Mouse (Mus musculus): ENCODE measurements around the gene Gm13128.
"Not testable (repeated sequence)": the region's sequence is repeated elsewhere in the genome, so short reads cannot be mapped to it uniquely, and the experiment has no call there.

The Gm13128 gene

DNA sequence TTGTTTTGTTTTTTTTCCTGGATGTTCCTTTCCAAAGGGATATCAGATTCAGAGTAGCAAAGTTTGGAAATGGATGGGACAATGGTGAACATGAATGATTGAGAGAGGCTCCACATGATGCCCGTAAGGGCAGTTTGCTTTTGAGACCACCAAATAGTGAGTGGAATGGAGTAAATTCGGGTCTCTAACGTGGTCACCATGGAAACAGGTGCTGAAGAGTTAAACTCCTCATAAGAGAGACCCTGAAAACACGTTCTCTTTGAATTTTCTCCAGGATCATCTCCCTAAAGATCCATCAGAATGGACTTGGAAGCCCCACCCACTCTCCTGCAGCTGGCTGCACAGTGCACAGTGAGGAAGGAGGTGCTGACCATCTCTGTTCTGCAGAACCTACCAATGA, at the start of gene Gm13128:
Gene Gm13128 (plus strand): TSS at position 301 of the 400 bp plus-strand sequence.
- DNase-seq, result not testable (repeated sequence)

DNA sequence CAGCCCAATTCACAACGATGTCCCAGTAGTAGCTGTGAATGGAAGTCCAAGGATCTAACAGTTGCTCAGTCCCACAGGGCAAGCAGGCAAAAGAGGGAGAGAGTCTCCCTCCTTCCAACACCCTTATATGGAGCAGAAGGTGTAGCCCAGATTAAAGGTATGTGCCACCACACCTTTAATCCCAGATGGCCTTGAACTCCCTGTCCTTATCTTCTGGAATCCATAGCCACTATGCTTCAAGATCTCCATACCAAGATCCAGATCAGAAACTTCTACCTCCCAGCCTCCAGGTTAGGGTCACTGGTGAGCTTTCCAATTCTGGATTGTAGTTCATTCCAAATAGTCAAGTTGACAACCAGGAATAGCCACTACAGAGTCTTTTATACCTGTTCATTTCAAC, 49.7 kb upstream of the Gm13128 start, which contains the start of gene Pramel5:
Gene Pramel5 (minus strand): TSS at position 101 of the 400 bp plus-strand sequence.
- not testable (repeated sequence) for DNase-seq

DNA sequence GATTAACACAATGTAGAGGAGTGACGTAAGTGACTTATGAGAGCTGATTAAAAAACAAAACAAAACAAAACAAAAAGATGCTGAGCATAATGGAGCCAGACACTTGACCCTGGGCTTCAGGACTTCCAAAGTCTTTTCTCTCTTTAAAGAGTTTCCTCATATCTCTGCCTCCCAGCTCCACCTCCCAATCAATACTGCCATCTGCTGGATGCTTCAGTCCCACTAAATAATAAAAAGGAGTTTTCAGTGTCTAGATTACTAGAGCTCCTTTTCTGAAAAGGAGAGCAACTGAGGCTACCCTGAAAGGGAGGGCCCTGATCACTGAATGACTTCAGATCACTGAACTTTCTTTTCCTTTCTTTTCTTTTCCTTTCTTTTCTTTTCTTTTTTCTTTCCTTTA, 30.6 kb upstream of the Gm13128 start:
- peak; percentile 7 to 19 for DNase-seq

GRCm38 (mm10) chr4:144312666-144313460, 17.2 kb upstream of the Gm13128 start:
- not testable (repeated sequence) for DNase-seq

DNA sequence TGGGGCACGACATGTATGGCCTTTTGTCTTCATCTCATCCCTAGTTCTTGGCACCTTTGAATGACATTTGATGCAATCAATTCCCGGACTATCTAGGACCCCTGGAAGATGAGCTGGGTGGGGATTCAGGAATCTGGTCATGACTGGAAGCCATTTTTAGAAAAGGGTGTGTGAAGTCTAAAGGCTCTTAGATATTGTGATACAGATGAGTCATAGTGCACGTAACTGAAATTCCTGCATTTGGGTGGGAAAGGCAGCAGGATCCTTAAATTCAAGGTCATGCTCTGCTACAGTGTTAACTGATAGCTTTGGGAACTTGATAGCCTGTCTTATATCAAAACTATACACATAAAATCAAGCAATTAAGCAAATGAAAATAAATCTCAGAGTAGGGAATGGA, 5.8 kb downstream of the Gm13128 start:
- not testable (repeated sequence) for DNase-seq

DNA sequence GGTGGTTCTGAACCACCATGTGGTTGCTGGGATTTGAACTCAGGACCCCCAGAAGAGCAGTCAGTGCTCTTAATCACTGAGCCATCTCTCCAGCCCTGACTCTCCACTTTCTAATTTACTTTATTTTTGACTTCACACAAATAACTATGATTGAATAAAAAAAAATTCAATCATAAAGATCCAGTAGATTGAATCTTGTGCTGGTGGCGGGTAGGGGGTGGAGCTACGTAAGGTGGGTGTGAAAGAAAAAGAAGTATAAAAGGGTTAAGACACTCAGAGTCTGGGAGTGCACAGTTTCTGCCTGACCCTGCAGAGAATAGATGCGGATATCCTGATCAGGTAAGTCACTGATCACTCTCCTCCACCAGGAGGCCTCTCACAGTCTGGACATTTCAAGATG, 27.6 kb downstream of the Gm13128 start, which contains the start of gene Gm13119:
Gene Gm13119 (plus strand): TSS at position 301 of the 400 bp plus-strand sequence.
- DNase-seq, result not testable (repeated sequence)

DNA sequence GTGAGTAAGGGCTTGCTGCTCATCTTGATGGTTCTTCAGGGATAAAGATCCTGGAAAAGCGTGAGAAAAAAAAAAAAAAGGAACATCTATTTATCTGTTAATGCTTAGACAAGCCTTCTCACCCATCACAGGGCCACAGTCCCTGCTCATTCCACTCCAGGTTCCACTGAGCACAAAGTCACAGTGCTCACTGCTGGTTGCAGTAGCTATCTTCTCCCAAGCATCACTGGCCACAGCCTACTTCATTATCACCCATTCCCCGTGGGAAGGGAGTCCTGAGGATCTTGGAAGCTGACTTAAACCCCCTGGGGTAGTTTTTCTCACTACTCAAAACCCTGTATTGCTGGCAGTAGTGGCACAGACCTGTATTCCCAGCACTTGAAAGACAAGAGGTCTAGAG, 47.9 kb downstream of the Gm13128 start, which contains the start of gene Pramef20:
Gene Pramef20 (minus strand): TSS at position 23 of the 400 bp plus-strand sequence.
- no peak for DNase-seq
